Comparison of ENCODE assay signal across 30 mouse cellular contexts in genomic region chr16:92282671-92283070, GRCm38 (mm10). TPM values are rescaled to one million over a fixed set of nuclear protein-coding genes. Genes with fewer than 3 reads are reported as not detected.
"Had no signal": no experiment of that assay in that cellular context is flagged by ENCODE, and none has a peak within 500 bp of the region (broad histone marks: within the 10 kb centered on the region; RNA-seq: fewer than 3 reads in every experiment).

No protein-coding gene starts in this region.

- H3K36me3 ChIP-seq: limb, embryonic 13.5 days; liver, embryonic 12.5 days; liver, embryonic 15.5 days; lung, embryonic 15.5 days; midbrain, embryonic 10.5 days; midbrain, embryonic 13.5 days; neural tube, embryonic 13.5 days had no signal

- H3K9me3 ChIP-seq: limb, embryonic 13.5 days; liver, embryonic 12.5 days; liver, embryonic 15.5 days; lung, embryonic 15.5 days; midbrain, embryonic 10.5 days; midbrain, embryonic 13.5 days; neural tube, embryonic 13.5 days had no signal

- H3K27me3 ChIP-seq: midbrain, embryonic 13.5 days; neural tube, embryonic 13.5 days had no signal

- H3K4me1 ChIP-seq: liver, embryonic 12.5 days; liver, embryonic 15.5 days; midbrain, embryonic 13.5 days; neural tube, embryonic 13.5 days had no signal

- DNase-seq: kidney, postnatal 14 days; kidney, postnatal 4 days; left cerebral cortex, postnatal 4 days; liver; lung, adult 18-20 months; lung, postnatal 10 days; lung, postnatal 36 days; retina, postnatal 1 day; right cerebral cortex, postnatal 25 days; thymus, adult 18-20 months; thymus, postnatal 36 days had no signal

- ATAC-seq: liver, embryonic 12.5 days; midbrain, embryonic 13.5 days; midbrain, embryonic 16.5 days had no signal

- H3K27ac ChIP-seq: limb, embryonic 13.5 days; liver, embryonic 12.5 days; liver, embryonic 15.5 days; lung, embryonic 15.5 days; midbrain, embryonic 10.5 days; midbrain, embryonic 13.5 days; neural tube, embryonic 13.5 days had no signal

- H3K4me2 ChIP-seq: limb, embryonic 13.5 days; liver, embryonic 12.5 days; liver, embryonic 15.5 days; lung, embryonic 15.5 days; midbrain, embryonic 13.5 days; neural tube, embryonic 13.5 days had no signal

- H3K9ac ChIP-seq: limb, embryonic 13.5 days; liver, embryonic 12.5 days; liver, embryonic 15.5 days; lung, embryonic 15.5 days; midbrain, embryonic 13.5 days; neural tube, embryonic 13.5 days had no signal

- H3K4me3 ChIP-seq: limb, embryonic 13.5 days; liver, embryonic 12.5 days; liver, embryonic 15.5 days; lung, embryonic 15.5 days; megakaryocyte, embryonic 14.5 days; midbrain, embryonic 10.5 days; midbrain, embryonic 13.5 days; myocyte; neural tube, embryonic 13.5 days had no signal

RNA-seq across cellular contexts. Expression of gene Kcne2, which starts 9.5 kb away (rescaled TPM):
- total RNA-seq: left cerebral cortex, postnatal 4 days; monocyte, adult 5-6 weeks; neutrophil, adult 5-6 weeks had no signal
- polyA plus RNA-seq: liver, embryonic 12.5 days; liver, embryonic 15.5 days; myocyte; small intestine, adult 2 months; spleen, adult 2 months had no signal

RNA-seq across cellular contexts. Expression of gene Fam243, which starts 38.6 kb away (rescaled TPM):
- total RNA-seq: layer of hippocampus, adult 18-20 months; layer of hippocampus, postnatal 14 days; left cerebral cortex, adult 8-10 months; left cerebral cortex, postnatal 14 days; left cerebral cortex, postnatal 4 days; monocyte, adult 5-6 weeks; neutrophil, adult 5-6 weeks had no signal
- polyA plus RNA-seq: limb, embryonic 13.5 days; liver, embryonic 12.5 days; liver, embryonic 15.5 days; lung, embryonic 15.5 days; midbrain, embryonic 13.5 days; midbrain, embryonic 16.5 days; myocyte; neural tube, embryonic 13.5 days; small intestine, adult 2 months; spleen, adult 2 months; stomach, embryonic 16.5 days had no signal
